Mouse (Mus musculus) left cerebral cortex, postnatal 36 days (tissue): Measurements from ENCODE around the gene Ablim1. TPM values are rescaled to one million over a fixed set of nuclear protein-coding genes. Genes with fewer than 3 reads are reported as not detected.

Source experiments
- DNase-seq, 2 experiments: peaks; one replicate each; pipeline ENCODE4 v3.0.0; 2021 to 2022; ENCODE audit warnings: low spot score in 2 of 2, mixed read lengths in 1 of 2
- intact Hi-C: fragments of 180-260 bp; cut with DNase I; formaldehyde crosslinking; loops from one replicate; pipeline ENCODE4 v1.15.1; 2025
- total RNA-seq, 2 experiments: library from RNA; stranded (reverse); gene quantifications; 2 replicates each; pipeline ENCODE4 v1.2.3; 2021

Ablim1 gene
- 100 to 1,000 TPM in 1 of 2 experiments, 10 to 100 TPM in 1; 98.4 to 129 TPM for total RNA-seq

DNA sequence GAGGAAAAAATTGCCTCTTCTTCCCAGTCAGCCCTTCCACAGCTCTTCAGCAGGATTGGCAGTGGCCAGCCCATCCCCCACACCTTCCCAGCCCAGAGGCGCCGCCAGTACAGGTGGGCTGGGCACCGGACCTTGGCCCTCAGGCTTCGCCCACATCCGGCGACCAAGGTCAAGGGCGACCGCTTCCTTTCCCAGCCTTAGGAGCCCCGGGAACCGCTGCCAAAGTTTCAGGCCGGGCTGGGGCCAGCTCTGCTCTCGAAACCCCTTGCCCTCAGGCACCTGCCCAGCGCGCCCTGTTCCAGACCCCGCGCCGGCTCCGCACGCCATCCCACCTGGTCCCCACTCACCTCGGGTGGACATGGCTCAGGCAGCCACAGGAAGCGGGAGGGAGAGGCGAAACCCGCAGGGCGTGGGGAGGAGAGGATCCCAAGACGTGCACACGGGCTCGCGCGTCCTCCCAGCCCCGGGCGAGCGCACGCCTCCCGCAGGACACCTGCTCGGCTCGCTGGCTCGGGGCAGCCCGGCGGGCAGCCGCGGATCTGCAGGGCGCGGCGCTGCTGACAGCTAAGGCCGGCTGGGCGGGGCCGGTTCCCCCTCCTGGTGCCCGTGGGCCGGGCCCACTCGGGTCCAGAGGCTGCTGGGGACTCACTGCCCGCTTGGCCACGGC, at the start of gene Ablim1:
TSS of gene Ablim1 (minus strand) at position 574 of the 667 bp plus-strand sequence.
- intact Hi-C loops, result loop anchor here (5.0 kb wide), 1 partner anchor 152 kb away; no protein-coding TSS in a partner anchor
- DNase-seq, result peak; percentile 60 to 78

DNA sequence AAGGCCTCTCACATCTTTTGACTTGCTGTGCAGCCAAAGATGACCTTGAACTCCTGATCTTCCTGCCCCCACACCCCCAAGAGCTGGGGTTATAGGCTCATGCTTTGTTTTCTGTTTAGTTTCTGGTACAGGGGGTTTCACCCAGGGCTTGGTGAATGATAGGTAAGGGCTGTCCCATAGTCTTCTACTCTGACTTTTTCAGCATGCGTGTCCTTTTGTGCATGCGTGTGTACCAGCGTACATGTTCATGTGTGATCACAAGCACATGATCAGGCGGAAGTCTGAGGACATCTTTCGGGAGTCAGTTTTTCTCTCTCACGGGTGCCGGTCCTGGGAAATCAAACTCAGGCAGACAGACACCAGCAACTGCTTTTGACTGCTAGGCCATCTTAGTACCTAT, 48.8 kb upstream of the Ablim1 start:
- intact Hi-C loops, result no loop called here
- no peak for DNase-seq

DNA sequence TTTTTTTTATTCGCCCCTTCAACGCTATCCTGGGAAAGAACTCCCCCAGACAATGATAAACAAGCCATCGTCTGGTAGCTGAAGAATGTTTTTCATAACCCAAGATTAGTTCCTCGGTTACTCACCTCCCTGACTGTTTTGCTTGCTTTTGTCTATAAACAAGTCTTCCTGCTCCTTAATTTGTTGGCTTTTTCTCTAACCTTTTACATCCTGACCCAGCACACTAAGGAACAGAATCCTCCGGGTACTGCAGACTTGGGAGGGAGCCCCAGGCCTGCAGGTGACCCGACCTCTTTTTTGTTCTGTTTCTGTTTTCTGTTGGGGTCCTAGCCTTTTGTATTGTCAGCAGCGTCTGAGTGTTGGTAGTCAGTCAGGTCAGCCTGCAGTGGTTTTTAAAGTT, 48.4 kb upstream of the Ablim1 start:
- intact Hi-C loops, result no loop called here
- no peak for DNase-seq

DNA sequence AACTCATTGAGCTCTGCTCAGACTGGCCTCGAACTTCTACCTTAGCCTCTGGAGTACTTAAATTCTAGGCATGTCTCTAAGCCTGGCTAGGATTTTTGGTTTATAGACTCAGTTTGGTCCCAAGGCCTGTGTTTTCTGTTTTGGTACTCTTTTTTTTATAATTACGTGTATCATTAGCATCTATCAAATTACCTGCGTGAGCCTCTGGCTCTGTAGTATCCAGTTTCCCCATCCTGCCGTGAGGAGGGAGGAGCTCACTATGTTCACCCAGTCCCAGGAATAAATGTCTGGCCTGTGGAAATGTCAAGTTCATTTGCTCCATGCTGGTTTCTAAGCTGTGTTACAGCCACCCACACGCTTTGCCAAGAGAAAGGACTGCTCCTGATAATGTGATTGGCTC, 47.9 kb upstream of the Ablim1 start:
- intact Hi-C loops, result no loop called here
- DNase-seq, result no peak

DNA sequence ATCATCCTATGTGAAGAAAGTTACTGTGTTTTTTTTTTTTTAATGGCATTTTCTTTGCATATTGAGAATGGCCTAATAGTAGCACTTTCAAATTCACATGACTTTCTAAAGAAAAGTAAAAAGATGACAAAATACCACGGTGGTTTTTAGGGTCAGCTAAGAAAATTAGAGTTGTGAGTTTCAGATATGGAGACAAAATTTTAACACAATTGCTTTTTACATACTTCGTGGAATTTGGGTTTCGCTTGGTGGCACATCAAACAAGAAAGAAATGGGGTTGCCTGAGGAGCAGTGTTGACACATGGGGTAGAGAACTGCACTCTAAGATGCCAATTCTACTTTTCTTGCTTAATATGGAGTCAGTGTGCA, 47.2 kb upstream of the Ablim1 start:
- intact Hi-C loops, result no loop called here
- no peak for DNase-seq

DNA sequence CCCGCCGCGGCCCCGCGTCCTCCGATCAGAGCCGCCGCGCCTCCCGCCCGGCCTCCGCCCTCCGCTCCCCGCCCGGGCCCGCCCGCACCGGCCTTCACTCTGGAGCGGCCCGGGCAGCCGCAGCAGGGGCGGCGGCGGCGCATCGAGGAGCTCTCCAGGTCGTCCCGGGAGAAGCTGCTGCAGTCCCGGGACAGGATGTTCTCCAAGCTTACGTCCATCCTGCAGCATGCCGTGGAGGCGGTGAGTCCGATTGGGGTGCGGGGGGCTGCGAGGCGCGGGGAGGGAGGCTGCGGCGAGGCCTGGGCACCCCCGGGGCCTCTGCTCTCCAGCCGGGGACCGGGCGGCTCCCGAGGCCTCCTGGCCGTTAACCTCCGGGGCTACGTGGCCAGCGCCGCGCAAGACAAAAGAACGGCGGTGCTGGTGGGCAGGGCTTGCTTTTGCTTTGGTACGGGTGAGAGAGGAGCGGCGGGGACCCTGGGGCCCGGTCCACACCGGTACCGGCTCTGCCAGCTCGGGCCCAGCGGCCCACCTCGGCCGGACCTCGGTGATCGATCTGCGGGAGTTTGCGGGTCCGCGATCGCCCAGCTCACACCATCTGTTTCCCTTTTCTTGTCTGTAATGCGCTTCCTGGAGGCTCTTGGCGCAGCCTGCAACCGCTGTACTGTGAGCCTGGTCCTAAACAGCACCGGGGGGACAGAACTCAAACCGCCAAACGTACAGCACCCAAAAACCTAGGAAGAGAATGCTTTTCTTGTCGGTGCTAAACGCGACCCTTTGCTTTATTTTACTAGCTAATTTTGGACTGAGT, 46.6 kb upstream of the Ablim1 start:
- intact Hi-C loops, result no loop called here
- DNase-seq, result peak; percentile 57 to 70

DNA sequence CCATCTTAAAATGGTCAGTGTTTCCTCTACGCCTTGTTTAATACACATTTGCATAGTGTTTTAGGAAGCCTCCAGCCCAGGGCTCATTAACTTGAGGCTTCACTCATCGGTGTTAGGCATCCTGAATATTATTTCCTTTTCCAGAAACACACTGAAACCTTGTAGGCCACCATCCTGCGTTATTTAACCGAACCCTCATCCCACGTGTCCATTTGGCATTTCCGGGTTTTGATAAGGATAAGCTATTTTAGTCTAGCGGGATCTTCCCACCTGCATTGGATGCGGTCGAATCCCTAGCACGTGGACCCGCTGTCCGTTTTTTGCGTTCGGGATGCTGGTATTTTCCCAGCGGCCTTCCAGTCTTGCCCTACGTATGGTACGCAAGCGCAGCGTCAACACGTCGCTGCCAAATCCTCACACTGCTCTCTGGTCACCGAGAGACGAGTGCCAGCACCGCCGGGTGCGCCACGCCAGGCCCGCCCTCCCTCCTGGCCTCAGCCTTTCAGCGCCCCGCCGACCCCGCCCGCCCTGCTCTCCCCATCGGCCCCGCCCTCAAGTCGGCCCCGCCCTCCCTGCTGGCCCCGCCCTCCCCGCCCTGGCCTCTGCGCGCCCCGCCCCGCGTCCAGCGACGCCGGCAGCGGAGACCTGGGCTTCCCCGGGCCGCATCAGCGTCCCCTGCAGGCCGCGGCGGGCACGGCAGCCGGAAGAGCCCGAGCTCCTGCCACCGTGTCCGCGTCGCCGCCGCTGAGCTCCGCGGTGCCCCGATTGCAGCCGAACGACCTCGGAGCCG, 45.8 kb upstream of the Ablim1 start, which contains the start of gene Fam160b1:
TSS of gene Fam160b1 (plus strand) at position 340 of the 790 bp plus-strand sequence.
- DNase-seq, result peak; percentile 89 to 94
- intact Hi-C loops, result no loop called here

DNA sequence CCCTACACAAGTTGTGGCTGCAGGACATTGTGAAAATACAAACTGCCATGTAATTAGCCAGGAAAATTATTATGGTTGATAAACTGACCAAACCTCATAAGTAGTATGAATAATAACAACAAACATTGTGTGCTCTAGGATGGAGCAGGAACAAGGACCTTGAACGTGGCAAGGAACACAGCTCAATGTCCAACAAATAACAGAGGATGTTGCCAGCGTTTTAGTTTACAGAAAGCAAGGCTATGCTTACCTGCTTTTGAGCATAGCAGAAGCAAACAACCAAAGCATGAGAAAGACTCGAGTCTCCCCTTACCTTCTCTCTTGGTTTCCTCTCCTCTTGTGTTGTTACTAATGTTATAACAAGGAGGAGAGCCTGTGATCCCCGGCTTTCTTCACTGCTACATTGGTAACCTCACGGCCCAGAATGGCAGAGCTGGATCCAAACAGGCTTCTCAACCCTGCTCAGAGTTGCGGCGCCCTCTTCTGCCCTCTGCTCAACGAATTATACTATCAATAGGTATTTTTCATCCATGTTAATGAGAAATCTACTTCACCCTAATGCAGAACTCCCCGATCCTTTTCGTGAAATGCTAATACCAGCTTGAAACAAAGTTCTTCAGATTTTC, 45.1 kb upstream of the Ablim1 start:
- intact Hi-C loops, result no loop called here
- no peak for DNase-seq

DNA sequence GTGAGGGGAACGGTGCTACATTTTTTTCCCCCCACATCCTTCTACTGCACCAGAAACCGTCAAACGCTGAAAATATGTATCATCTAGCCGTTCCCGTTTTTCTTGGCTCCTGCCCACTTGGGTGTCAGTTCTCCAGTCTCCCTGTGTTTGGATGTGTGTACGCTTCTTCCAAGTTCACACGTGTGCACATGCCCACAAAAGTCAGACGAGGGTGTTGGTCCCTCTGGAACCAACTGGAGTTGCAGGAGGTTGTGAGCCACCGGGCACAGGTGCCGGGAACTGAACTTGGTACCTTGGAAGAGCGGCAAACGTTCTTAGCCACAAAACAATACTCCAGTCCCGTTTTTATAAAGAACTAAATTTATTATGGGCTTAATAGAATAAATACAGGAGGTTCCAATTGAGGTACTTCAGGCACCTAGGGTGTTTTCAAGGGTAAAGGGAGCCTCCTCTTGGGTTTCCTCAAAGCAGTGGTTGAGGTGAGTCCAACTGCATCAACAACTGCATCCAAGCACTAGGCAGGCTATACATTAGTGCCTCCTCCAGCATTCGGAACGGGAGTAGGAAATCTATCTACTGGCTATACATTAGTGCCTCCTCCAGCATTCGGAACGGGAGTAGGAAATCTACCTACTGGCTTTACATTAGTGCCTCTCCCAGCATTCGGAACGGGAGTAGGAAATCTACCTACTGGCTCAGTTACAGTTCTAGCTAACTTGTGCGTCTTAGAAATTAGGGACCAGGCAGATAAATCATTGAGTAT, 44.3 kb upstream of the Ablim1 start:
- intact Hi-C loops, result no loop called here
- no peak for DNase-seq

DNA sequence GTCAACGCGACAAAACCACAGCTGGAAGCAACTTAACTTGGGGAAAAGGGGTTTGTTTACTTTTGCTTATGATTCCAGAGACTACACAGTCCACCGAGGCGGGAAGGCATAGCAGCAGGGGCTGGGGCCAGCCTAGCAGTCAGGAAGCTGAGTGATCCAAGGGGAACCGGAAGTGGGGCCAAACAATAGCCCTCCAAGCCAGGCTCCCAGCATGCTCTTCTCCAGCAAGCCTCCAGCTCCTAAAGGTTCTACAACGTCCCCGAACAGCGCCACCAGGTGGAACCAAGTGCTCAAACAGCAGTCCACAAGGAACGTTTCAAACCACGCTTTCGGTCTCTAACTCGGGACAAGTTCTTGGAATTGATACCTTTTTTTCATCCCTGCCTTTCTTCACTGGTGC, 43.6 kb upstream of the Ablim1 start:
- intact Hi-C loops, result no loop called here

DNA sequence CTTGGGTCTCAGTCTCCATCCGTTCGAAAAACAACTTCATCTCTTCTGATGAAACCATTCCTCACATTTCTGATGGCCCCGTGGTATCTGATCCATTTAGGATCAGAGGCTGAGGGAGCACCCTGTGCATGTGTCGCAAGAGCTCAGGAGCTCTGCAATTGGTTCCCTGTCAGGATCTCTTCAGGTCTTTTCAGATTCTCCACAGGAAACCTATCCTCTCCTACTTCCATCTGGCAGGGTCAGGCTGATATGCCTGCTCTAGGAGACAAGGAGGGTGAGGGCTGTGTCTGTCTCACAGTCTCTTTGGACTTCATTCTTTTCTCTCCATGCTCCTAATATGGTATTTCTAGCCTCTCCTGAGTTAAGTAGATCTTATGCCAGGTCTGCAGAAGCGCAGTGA, 43.1 kb upstream of the Ablim1 start:
- intact Hi-C loops, result no loop called here
- no peak for DNase-seq

More for the DNA sequence above, 43.6 kb upstream of the Ablim1 start:
- DNase-seq, result peak; percentile 49 to 59

DNA sequence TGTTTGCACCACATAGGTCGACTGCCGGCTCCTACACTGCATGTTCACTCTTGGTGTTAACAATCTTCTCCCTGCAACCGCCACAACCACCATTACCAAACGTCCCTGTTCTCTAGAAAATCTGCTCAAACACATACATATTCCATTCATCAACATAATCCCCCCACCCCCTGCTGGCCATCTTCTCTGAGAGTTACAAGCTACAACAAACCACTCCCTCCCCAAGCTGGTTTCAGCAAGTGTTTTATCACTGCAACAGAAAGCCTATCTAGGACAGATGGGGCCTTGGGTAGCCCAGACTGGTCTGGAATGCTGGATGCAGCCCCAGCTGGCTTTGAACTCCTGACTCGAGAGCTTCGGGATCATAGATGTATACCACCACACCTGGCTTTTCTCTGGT, 42.5 kb upstream of the Ablim1 start:
- no peak for DNase-seq
- intact Hi-C loops, result no loop called here

DNA sequence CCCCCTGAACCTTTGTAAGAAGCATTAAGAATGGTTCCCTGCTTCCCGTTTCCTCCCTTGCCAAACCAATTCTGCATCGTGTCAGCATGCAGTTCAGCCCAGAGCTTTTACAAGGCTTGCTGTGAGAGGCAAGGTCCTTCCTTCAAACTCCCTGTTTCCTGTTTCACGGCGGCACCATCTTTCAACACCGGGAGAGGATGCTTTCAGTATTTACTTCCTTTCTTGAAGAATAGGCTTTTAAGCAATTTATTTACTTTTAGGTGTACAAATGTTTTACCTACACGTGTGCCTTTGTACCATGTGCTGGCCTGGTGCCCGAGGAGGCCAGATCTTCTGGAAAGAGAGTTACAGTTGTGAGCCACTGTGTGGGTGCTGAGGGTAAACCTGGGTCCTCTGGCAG, 41.6 kb upstream of the Ablim1 start:
- DNase-seq, result no peak
- intact Hi-C loops, result no loop called here

DNA sequence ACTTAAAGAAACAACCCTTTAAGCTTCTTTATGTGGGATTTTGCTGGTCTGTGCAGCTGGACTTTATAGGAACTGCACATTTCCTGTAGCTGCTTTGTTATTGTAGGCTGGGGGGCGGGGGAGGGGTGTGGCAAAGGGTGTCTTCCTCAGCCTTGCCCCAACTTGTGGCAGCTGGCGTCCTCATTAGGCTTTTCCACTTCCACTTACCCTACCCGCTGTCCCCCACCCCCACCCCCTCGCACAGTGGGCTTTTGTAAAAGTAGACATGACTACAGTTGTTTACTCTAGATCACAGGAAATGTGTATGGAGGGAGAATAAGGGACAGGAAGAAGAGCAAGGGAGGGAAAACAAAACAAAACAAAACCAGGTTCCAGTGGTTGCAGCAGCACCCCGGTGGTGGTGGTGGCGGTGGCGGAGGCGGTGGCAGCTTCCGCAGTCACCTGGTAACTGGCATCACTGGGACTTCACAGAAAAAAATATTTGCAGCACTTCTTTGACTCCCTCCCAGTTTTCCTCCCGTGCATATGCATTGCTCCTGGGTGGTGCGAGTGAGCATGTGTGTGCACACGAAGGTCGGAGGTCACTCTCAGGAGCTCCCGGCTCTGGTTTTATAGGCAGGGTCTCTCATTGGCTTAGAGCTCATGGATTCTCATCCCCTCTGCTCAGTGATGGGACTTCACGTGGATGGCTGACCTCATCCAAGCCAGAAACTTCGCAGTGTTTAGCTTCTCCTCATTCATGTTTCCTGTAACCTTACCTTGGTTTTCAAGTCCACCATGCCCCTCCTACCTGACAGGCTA, 40.9 kb upstream of the Ablim1 start:
- DNase-seq, result no peak
- intact Hi-C loops, result no loop called here

DNA sequence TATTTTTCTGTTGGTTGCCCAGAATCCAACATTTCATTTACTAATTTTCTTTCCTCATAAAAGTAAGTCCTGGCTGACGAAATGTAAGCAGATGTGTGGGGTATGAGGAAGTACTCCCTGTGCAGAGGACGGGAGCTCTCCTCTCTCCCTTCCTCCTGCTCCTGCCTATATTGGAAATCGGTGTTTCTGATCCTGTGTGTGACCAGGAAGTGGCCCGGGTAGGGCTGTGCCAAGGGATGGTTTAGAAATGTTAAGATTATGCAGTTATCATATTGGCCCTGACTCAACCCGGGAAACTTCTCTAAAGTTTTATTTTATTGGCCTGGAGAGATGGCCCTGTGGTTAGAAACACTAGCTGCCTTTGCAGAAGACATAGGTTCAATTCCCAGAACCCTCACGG, 40.0 kb upstream of the Ablim1 start:
- intact Hi-C loops, result no loop called here
- no peak for DNase-seq

DNA sequence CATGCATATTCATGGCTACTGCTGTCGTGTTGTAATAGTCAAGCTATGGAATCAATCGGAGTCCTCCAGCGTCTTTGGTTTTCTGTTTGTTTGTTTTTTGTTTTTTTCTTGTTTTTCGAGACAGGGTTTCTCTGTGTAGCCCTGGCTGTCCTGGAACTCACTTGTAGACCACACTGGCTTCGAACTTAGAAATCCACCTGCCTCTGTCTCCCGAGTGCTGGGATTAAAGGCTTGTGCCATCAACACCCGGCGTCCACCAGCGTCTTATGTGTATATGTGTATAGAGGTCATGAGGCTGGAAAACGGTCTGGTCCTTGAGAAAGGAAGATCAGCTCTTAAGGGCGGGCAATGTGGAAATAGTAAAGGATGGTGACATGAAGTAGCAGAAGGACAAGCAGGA, 39.3 kb upstream of the Ablim1 start:
- no peak for DNase-seq
- intact Hi-C loops, result no loop called here

DNA sequence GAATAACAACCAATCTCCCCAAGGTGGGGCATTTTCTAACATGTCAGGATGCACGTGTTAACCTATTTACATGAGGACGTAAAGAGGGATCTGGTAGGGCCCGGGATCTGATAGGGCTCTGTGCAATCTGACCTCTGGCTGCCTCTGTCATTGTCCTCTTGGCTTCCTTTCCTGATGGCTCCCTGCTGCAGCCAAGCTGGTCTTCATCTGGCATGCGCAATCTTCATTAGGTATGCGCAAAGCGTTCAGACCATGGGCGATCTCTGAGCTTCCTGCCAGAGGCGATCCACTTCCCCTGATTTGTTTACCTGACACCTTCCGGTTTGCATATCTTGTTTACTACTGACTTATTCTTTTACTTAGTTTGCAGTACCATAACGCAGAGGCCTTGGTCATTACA, 38.5 kb upstream of the Ablim1 start:
- intact Hi-C loops, result no loop called here
- no peak for DNase-seq

DNA sequence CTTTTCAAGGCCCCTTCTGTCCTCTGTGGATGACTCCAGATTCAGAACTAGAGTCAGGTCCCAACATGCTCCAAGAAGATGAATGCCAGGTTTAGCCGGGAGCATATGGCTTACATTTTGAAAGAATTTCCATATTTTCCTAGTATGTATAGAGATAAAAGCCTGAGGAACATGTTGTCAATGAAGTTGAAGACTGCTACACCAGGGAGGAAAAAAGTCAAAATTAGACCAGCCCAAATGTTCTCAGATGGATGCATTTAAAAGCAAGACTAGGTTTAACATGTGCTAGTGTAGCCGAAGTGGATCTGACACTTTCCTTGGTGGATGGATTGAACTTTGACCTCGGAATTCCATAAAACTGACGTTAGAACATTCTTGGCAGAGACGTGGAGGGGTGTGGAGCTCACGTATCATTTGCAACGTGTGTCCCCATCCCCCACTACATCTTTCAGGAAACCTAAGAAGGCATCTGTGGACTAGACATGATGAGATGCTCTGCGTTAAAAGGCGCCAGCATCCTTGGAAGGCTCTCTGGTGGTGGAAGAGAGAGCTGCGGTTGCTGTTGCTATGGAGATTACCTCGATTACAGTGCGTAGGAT, 37.7 kb upstream of the Ablim1 start:
- intact Hi-C loops, result no loop called here
- peak in 1 of 2 experiments; percentile 46 for DNase-seq
